In genomic region chr17:32258869-32259268, GRCm38 (mm10) we compare ENCODE assay signal across 25 mouse cellular contexts. TPM values are rescaled to one million over a fixed set of nuclear protein-coding genes. Genes with fewer than 3 reads are reported as not detected.
DNase-seq lines count a peak whose midpoint lies in the region; ATAC-seq and TF ChIP-seq lines count a peak whose summit lies in the region.
"Had no signal": no experiment of that assay in that cellular context is flagged by ENCODE, and none has a peak within 500 bp of the region (broad histone marks: within the 10 kb centered on the region; RNA-seq: fewer than 3 reads in every experiment).

No protein-coding gene starts in this region.

- DNase-seq in CD4-positive, CD25-positive, alpha-beta regulatory T cell, adult 2 months (ENCODE audit: low read depth, low spot score) = peak; percentile 45
- DNase-seq in kidney, postnatal 0 days (ENCODE audit: low spot score) = no peak
- DNase-seq in MEL (ENCODE audit: low read depth, low spot score) = peak; percentile 60
- no peak for DNase-seq in liver, embryonic 13.5 days
- no peak for DNase-seq in left cerebral cortex, adult 18-20 months (ENCODE audit: low spot score in 2 of 2)
- DNase-seq in thymus, postnatal 4 days = no peak
- DNase-seq: adrenal gland, postnatal 10 days; cerebellum, adult 11 months; cerebellum, postnatal 10 days; gastrocnemius, postnatal 36 days; heart, postnatal 14 days; kidney, postnatal 25 days; layer of hippocampus, adult 9-11 months; right cerebral cortex, postnatal 25 days; thymus, adult 2 months had no signal

- H3K36me3 ChIP-seq in kidney, postnatal 0 days (ENCODE audit: insufficient read depth, low read length) = no peaks in the 10 kb centered on the region
- H3K36me3 ChIP-seq in kidney, embryonic 15.5 days = no peaks in the 10 kb centered on the region
- H3K36me3 ChIP-seq in MEL (ENCODE audit: control insufficient read depth in 1 of 2, insufficient read depth in 2 of 2, low read length in 2 of 2) = peaks cover 5 to 10% of the 10 kb centered on the region in 2 experiments
- no peaks in the 10 kb centered on the region for H3K36me3 ChIP-seq in liver, embryonic 13.5 days
- H3K36me3 ChIP-seq: embryonic facial prominence, embryonic 13.5 days; heart, embryonic 10.5 days; hindbrain, embryonic 13.5 days; intestine, embryonic 15.5 days; stomach, embryonic 15.5 days had no signal

- no peak overlapping the region for H3K9ac ChIP-seq in kidney, postnatal 0 days (ENCODE audit: low read depth, low read length)
- no peak overlapping the region for H3K9ac ChIP-seq in kidney, embryonic 15.5 days
- no peak overlapping the region for H3K9ac ChIP-seq in MEL (ENCODE audit: control insufficient read depth, low read depth, low read length, poor library complexity, severe bottlenecking)
- H3K9ac ChIP-seq in liver, embryonic 13.5 days = peak overlapping the region; percentile 60; the same call in 1 of the 2 replicates
- H3K9ac ChIP-seq: embryonic facial prominence, embryonic 13.5 days; hindbrain, embryonic 13.5 days; intestine, embryonic 15.5 days; limb, embryonic 13.5 days; stomach, embryonic 15.5 days had no signal

- TF ChIP-seq EP300 in MEL (IDR thresholded peaks at IDR 0.05; ENCODE audit: low read depth in 1 of 2, low read length in 2 of 2) = no peak

- H3K27ac ChIP-seq in kidney, postnatal 0 days = no peak overlapping the region
- H3K27ac ChIP-seq in kidney, embryonic 15.5 days = no peak overlapping the region
- no peak overlapping the region for H3K27ac ChIP-seq in MEL (ENCODE audit: control insufficient read depth, low read depth, low read length)
- no peak overlapping the region for H3K27ac ChIP-seq in liver, embryonic 13.5 days
- H3K27ac ChIP-seq: embryonic facial prominence, embryonic 13.5 days; hindbrain, embryonic 13.5 days; intestine, embryonic 15.5 days; limb, embryonic 13.5 days; stomach, embryonic 15.5 days had no signal

- no peak overlapping the region for H3K4me2 ChIP-seq in kidney, postnatal 0 days (ENCODE audit: low read length)
- no peak overlapping the region for H3K4me2 ChIP-seq in kidney, embryonic 15.5 days
- H3K4me2 ChIP-seq in liver, embryonic 13.5 days = peak overlapping the region; percentile 45
- H3K4me2 ChIP-seq: embryonic facial prominence, embryonic 13.5 days; hindbrain, embryonic 13.5 days; intestine, embryonic 15.5 days; limb, embryonic 13.5 days; stomach, embryonic 15.5 days had no signal

- peak; percentile 13; the same call in 1 of the 2 replicates for TF ChIP-seq CTCF in kidney, postnatal 0 days (IDR thresholded peaks at IDR 0.05; ENCODE audit: low read depth)
- TF ChIP-seq CTCF in MEL (IDR thresholded peaks at IDR 0.05 in 2 of 3, conservative IDR thresholded peaks at IDR 0.05 in 1 of 3; ENCODE audit: control insufficient read depth in 1 of 3, insufficient read depth in 1 of 3, low read depth in 2 of 3, low read length in 3 of 3, poor library complexity in 1 of 3, severe bottlenecking in 1 of 3) = peak in 2 of 3 experiments; percentile 12 to 32; a peak in 3 of 6 replicates

- WGBS in kidney, postnatal 0 days = 100% methylated on average over 2 of the region's 2 CpGs
- WGBS in kidney, embryonic 15.5 days = 95% methylated on average over 2 of the region's 2 CpGs
- 71% methylated on average over 2 of the region's 2 CpGs for WGBS in liver, embryonic 13.5 days (ENCODE audit: insufficient replicate concordance)

- no peak; the same call in none of the 2 replicates for TF ChIP-seq RAD21 in MEL (IDR thresholded peaks at IDR 0.05; ENCODE audit: low read depth, low read length)

- no peak for ATAC-seq in CD4-positive, CD25-positive, alpha-beta regulatory T cell, adult 4 months
- no peak for ATAC-seq in kidney, postnatal 0 days (replicated peaks; ENCODE audit: low FRiP score, low read depth)
- ATAC-seq in kidney, embryonic 15.5 days (replicated peaks; ENCODE audit: low FRiP score) = no peak
- ATAC-seq in liver, embryonic 13.5 days (ENCODE audit: low read depth) = no peak; the same call in 1 of the 2 replicates
- ATAC-seq: forebrain, embryonic 16.5 days; intestine, embryonic 15.5 days had no signal

- no peaks in the 10 kb centered on the region for H3K27me3 ChIP-seq in kidney, postnatal 0 days (ENCODE audit: insufficient read depth, low read length)
- no peaks in the 10 kb centered on the region for H3K27me3 ChIP-seq in kidney, embryonic 15.5 days
- H3K27me3 ChIP-seq in MEL (ENCODE audit: control insufficient read depth in 1 of 2, insufficient read depth in 2 of 2, low read length in 2 of 2) = no peaks in the 10 kb centered on the region
- no peaks in the 10 kb centered on the region for H3K27me3 ChIP-seq in liver, embryonic 13.5 days
- H3K27me3 ChIP-seq: CH12.LX; embryonic facial prominence, embryonic 13.5 days; hindbrain, embryonic 13.5 days; intestine, embryonic 15.5 days; limb, embryonic 13.5 days; stomach, embryonic 15.5 days had no signal

- no peaks in the 10 kb centered on the region for H3K9me3 ChIP-seq in kidney, postnatal 0 days (replicated peaks; ENCODE audit: low read length)
- no peaks in the 10 kb centered on the region for H3K9me3 ChIP-seq in kidney, embryonic 15.5 days (replicated peaks)
- no peaks in the 10 kb centered on the region for H3K9me3 ChIP-seq in MEL (replicated peaks; ENCODE audit: insufficient read depth, low read length)
- no peaks in the 10 kb centered on the region for H3K9me3 ChIP-seq in liver, embryonic 13.5 days (replicated peaks)
- H3K9me3 ChIP-seq: embryonic facial prominence, embryonic 13.5 days; heart, embryonic 10.5 days; hindbrain, embryonic 13.5 days; intestine, embryonic 15.5 days; limb, embryonic 13.5 days; stomach, embryonic 15.5 days had no signal

- TF ChIP-seq POLR2A in MEL (IDR thresholded peaks at IDR 0.05; ENCODE audit: control insufficient read depth in 1 of 2, insufficient read depth in 1 of 2, low read depth in 1 of 2, low read length in 2 of 2, poor library complexity in 1 of 2) = no peak

- H3K79me2 ChIP-seq in MEL (ENCODE audit: control insufficient read depth, insufficient read depth, low read length, poor library complexity) = peaks cover 77% of the 10 kb centered on the region

- no peak overlapping the region for H3K4me3 ChIP-seq in kidney, postnatal 0 days (replicated peaks; ENCODE audit: low read depth, low read length)
- H3K4me3 ChIP-seq in kidney, embryonic 15.5 days (replicated peaks) = no peak overlapping the region
- H3K4me3 ChIP-seq in MEL (ENCODE audit: control insufficient read depth in 1 of 2, insufficient read depth in 1 of 2, low read depth in 2 of 2, low read length in 2 of 2) = no peak overlapping the region
- no peak overlapping the region for H3K4me3 ChIP-seq in liver, embryonic 13.5 days (replicated peaks)
- H3K4me3 ChIP-seq: embryonic facial prominence, embryonic 13.5 days; hindbrain, embryonic 13.5 days; intestine, embryonic 15.5 days; limb, embryonic 13.5 days; stomach, embryonic 15.5 days had no signal

- peaks cover 3% of the 10 kb centered on the region; the same call in 1 of the 2 replicates for H3K4me1 ChIP-seq in kidney, postnatal 0 days (replicated peaks; ENCODE audit: insufficient read depth, low read length)
- peaks cover 2% of the 10 kb centered on the region; the same call in 1 of the 2 replicates for H3K4me1 ChIP-seq in kidney, embryonic 15.5 days
- H3K4me1 ChIP-seq in MEL (ENCODE audit: control insufficient read depth in 1 of 2, insufficient read depth in 2 of 2, low read length in 2 of 2) = peaks cover 0 to 6% of the 10 kb centered on the region in 2 experiments; a peak in 2 of 4 replicates
- peaks cover 50% of the 10 kb centered on the region for H3K4me1 ChIP-seq in liver, embryonic 13.5 days (replicated peaks)

TF ChIP-seq in MEL, 35 proteins besides CTCF, POLR2A, EP300 and RAD21:
- TF ChIP-seq ETS1 (IDR thresholded peaks at IDR 0.05; ENCODE audit: low read depth, low read length) (no peak), HCFC1 (IDR thresholded peaks at IDR 0.05; ENCODE audit: low read depth, low read length) (no peak), SMC3 (IDR thresholded peaks at IDR 0.05; ENCODE audit: low read depth, low read length) (0 out of 2 replicates have a peak, but pooled peaks have one; percentile 20)

RNA-seq across cellular contexts. Expression of gene Brd4, which starts 25.7 kb away (rescaled TPM):
- 10 to 100 TPM; 60.5 to 81.2 TPM for polyA plus RNA-seq in CD4-positive, CD25-positive, alpha-beta regulatory T cell, adult 4 months (2017; shearing (Covaris generic))
- 55.5 and 58.4 TPM in 2 replicates for polyA plus RNA-seq in kidney, postnatal 0 days (2015; fragmentation: Nextera tagmentation; extraction: Ambion mirVana)
- 100 and 101 TPM in 2 replicates for polyA plus RNA-seq in kidney, embryonic 15.5 days (2015; fragmentation: Nextera tagmentation; extraction: Ambion mirVana)
- 12.3 and 18.3 TPM in 2 replicates for total RNA-seq in MEL (2012; rRNA removed)
- 10 to 100 TPM in 1 of 2 experiments, not detected in 1; 91.4 TPM for polyA plus RNA-seq in MEL (2012; ENCODE audit: insufficient read depth in 1 of 2, insufficient read length in 2 of 2, low read depth in 1 of 2, low replicate concordance in 2 of 2, missing spikeins in 1 of 2)
- 28.3 and 37.2 TPM in 2 replicates for polyA plus RNA-seq in liver, embryonic 13.5 days (2015; fragmentation: Nextera tagmentation; extraction: Ambion mirVana)
- 100 to 1,000 TPM; 107 to 108 TPM for total RNA-seq in left cerebral cortex, adult 18-20 months (2021)

Comparison
In these comparisons a context has a peak if more than half of its experiments do, and no peak if none do; other contexts are left out.
1. DNase-seq: peak in CD4-positive, CD25-positive, alpha-beta regulatory T cell, adult 2 months (single experiment) and MEL (single experiment); none in kidney, postnatal 0 days (single experiment), liver, embryonic 13.5 days (single experiment), left cerebral cortex, adult 18-20 months (0 of 2) and thymus, postnatal 4 days (single experiment).